Mouse (Mus musculus) liver, embryonic 12.5 days (tissue): ENCODE measurements around the gene Arhgap1. TPM values are rescaled to one million over a fixed set of nuclear protein-coding genes. Genes with fewer than 3 reads are reported as not detected.

Experiments used
- ATAC-seq: fragments of 200-750 bp; cut with Nextera tagmentation; 2 replicates; pipeline ENCODE4 v1.8.0; 2017; ENCODE audit warnings: moderate number of reproducible peaks, mild to moderate bottlenecking, moderate library complexity
- H3K27ac ChIP-seq: fragments of 300-500 bp; sonication (generic); 2 replicates; pipeline ENCODE4 v1.5.1; 2016; ENCODE audit warnings: mild to moderate bottlenecking
- H3K27me3 ChIP-seq: fragments of 300-500 bp; sonication (generic); replicated peaks from 2 replicates; pipeline ENCODE4 v1.6.1; 2016; ENCODE audit warnings: mild to moderate bottlenecking, moderate library complexity
- H3K36me3 ChIP-seq: fragments of 300-500 bp; sonication (generic); 2 replicates; pipeline ENCODE4 v1.6.1; 2016; ENCODE audit warnings: mild to moderate bottlenecking, moderate library complexity
- H3K4me1 ChIP-seq: fragments of 300-500 bp; sonication (generic); 2 replicates; pipeline ENCODE4 v1.6.1; 2016
- H3K4me2 ChIP-seq: fragments of 300-500 bp; sonication (generic); 2 replicates; pipeline ENCODE4 v1.6.1; 2016; ENCODE audit warnings: mild to moderate bottlenecking, moderate library complexity
- H3K4me3 ChIP-seq: fragments of 300-500 bp; sonication (generic); 2 replicates; pipeline ENCODE4 v1.5.1; 2016; ENCODE audit warnings: mild to moderate bottlenecking, moderate library complexity
- H3K9ac ChIP-seq: fragments of 300-500 bp; sonication (generic); 2 replicates; pipeline ENCODE4 v1.6.1; 2016; ENCODE audit warnings: mild to moderate bottlenecking, moderate library complexity
- H3K9me3 ChIP-seq: fragments of 300-500 bp; sonication (generic); replicated peaks from 2 replicates; pipeline ENCODE4 v1.6.1; 2016; ENCODE audit warnings: mild to moderate bottlenecking, moderate library complexity
- WGBS: fragments of 180-500 bp; shearing (Covaris S2); methylation state at CpG from one replicate; pipeline ENCODE4 v1.1.7; 2016; ENCODE audit not compliant: insufficient replicate concordance; 5-methylcytosine and 5-hydroxymethylcytosine counted together
- polyA plus RNA-seq: library from polyadenylated mRNA; unstranded; fragments of >200 nt; fragmentation: Nextera tagmentation; extraction: Ambion mirVana; gene quantifications from 2 replicates; pipeline ENCODE4 v1.2.1, GENCODE M21; 2016

The Arhgap1 gene
- polyA plus RNA-seq, 1 experiment from 2014 or later = 59.8 TPM

- Histone ChIP-seq H3K4me3 (no peak overlapping the region), H3K9ac (no peak overlapping the region), H3K4me2 (no peak overlapping the region), H3K27me3 (no peaks in the 10 kb centered on the region), H3K36me3 (no peaks in the 10 kb centered on the region), H3K9me3 (no peaks in the 10 kb centered on the region), H3K4me1 (peaks cover 13% of the 10 kb centered on the region), H3K27ac (no peak overlapping the region)
- no peak for ATAC-seq
Observed at GRCm38 (mm10) chr2:91706456-91706855, 56.8 kb downstream of the Arhgap1 start.

DNA sequence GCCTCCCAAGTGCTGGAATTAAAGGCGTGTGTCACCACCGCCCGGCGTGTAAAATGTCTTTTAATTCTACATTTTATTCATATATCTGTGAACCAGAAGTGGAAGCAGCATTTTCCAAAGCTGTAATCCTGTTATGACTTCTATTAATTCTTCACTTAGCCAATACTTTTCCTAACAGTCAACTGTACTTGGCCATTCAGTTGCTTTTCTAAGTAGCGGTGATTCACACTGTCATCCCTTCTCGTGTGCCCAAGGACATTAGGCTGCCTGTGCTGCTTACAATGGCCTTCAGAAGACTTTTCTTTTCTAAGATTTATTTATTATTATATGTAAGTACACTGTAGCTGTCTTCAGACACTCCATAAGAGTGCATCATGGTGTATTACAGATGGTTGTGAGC, 58.7 kb downstream of the Arhgap1 start:
- no peaks in the 10 kb centered on the region; the same call in 1 of the 2 replicates for H3K36me3 ChIP-seq
- no peak for ATAC-seq
- H3K9me3 ChIP-seq = no peaks in the 10 kb centered on the region
- no peak overlapping the region for H3K9ac ChIP-seq
- H3K27ac ChIP-seq = no peak overlapping the region
- no peaks in the 10 kb centered on the region for H3K27me3 ChIP-seq
- H3K4me1 ChIP-seq = peaks cover 24% of the 10 kb centered on the region
- H3K4me2 ChIP-seq = no peak overlapping the region
- WGBS = 89% methylated on average over 6 of the region's 6 CpGs
- H3K4me3 ChIP-seq = no peak overlapping the region

GRCm38 (mm10) chr2:91710272-91711234, 60.9 kb downstream of the Arhgap1 start, which contains the start of the genes Atg13 and Harbi1:
Atg13 (minus strand) TSS chr2:91710576.
Harbi1 (plus strand) TSS chr2:91710852.
- H3K9me3 ChIP-seq = no peaks in the 10 kb centered on the region
- peak within 1 kb of the TSS; percentile 97 for H3K4me3 ChIP-seq
- WGBS = under 1% methylated on average over 66 of the region's 66 CpGs
- H3K4me1 ChIP-seq = peaks cover 24% of the 10 kb centered on the region
- H3K36me3 ChIP-seq = peaks cover 3% of the 10 kb centered on the region; the same call in 1 of the 2 replicates
- no peaks in the 10 kb centered on the region for H3K27me3 ChIP-seq
- peak within 1 kb of the TSS; percentile 87 for H3K4me2 ChIP-seq
- peak; percentile 99 for ATAC-seq
- peak within 1 kb of the TSS; percentile 89 for H3K27ac ChIP-seq
- H3K9ac ChIP-seq = peak within 1 kb of the TSS; percentile 83

DNA sequence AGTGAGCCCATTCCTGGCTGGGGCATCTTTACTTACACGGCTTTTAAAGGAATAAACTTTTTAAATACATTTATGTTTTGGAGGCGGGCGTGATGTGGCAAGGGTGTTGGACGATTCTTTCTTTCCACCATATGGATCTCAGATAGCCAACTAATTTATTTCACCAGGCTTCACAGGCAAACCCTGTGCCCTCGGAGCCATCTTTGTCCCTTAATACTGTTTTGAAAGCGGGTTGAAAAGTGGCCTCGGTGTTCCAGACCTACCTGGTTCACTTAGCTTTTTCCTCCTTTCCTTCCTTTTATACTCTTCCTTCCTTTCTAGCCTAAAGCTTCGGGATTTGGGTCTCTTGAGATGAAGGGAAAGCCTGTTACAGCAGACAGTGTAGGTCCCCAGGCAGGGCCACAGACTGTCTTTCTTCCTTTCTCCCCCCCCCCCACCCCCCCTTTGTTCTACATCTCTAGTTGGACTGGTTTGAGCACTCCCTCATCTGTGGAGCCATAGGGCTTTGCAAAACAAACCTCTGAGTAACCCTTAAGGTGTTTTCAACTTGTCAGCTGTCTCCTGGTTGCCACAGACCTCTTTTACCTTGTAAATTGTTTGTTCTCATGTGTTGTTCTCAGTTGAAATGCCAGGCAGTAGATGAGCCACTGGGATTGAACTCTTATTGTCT, 61.7 kb downstream of the Arhgap1 start:
- Histone ChIP-seq H3K4me1 (peaks cover 24% of the 10 kb centered on the region), H3K9ac (peak overlapping the region; percentile 83), H3K36me3 (peaks cover 7% of the 10 kb centered on the region; the same call in 1 of the 2 replicates), H3K4me3 (peak overlapping the region; percentile 97), H3K9me3 (no peaks in the 10 kb centered on the region), H3K27ac (peak overlapping the region; percentile 89), H3K27me3 (no peaks in the 10 kb centered on the region), H3K4me2 (peak overlapping the region; percentile 87)
- ATAC-seq = no peak
- WGBS = 1% methylated on average over 8 of the region's 8 CpGs

DNA sequence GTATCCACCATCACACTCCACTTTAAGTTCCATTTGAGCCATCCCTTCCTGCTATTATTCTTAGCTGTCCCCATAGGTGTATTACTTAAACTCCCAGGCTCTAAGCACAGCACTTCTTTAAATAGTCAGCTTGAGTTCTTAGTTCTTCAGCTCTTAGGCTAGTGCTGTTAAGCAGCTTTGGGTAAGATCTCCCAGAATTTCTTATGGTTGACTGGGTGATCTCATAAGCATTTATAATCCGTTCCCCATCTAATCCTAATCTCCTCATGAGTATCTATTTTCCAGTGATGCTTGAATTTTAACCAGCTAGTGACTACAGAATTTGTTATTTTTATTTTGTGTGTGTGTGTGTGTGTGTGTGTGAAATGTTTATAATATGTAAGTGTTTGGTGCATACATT, 65.3 kb downstream of the Arhgap1 start:
- H3K4me1 ChIP-seq = peaks cover 14% of the 10 kb centered on the region
- no peak overlapping the region for H3K9ac ChIP-seq
- H3K36me3 ChIP-seq = peaks cover 8% of the 10 kb centered on the region; the same call in 1 of the 2 replicates
- H3K27ac ChIP-seq = no peak overlapping the region
- no peak overlapping the region for H3K4me3 ChIP-seq
- ATAC-seq = no peak
- 71% methylated on average over 1 of the region's 1 CpGs for WGBS
- H3K9me3 ChIP-seq = no peaks in the 10 kb centered on the region
- no peaks in the 10 kb centered on the region for H3K27me3 ChIP-seq
- H3K4me2 ChIP-seq = no peak overlapping the region

DNA sequence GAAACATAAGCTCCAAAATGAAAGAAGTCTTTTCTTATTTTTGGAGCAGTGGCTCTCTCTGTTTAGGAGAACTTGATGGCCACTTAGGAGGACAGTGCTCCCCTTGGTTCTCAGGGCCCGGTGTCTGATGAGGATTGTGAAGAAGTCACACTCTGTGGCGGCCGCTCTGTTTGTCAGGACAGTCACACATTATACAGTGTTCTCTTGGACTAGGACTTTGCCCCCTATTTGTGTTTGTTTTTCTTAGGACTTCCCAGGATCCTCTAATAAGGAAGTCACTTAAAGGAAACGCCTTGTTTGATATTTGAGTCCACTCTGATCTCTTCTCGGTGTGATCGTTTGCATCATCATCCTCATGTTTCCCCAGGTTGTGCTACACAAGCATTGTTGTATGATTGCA, 68.6 kb downstream of the Arhgap1 start:
- whole genome bisulfite sequencing = 72% methylated on average over 6 of the region's 6 CpGs
- H3K9ac ChIP-seq = no peak overlapping the region
- no peaks in the 10 kb centered on the region for H3K9me3 ChIP-seq
- no peak overlapping the region for H3K4me3 ChIP-seq
- H3K4me2 ChIP-seq = no peak overlapping the region
- peaks cover 18% of the 10 kb centered on the region for H3K36me3 ChIP-seq
- no peak overlapping the region for H3K27ac ChIP-seq
- H3K4me1 ChIP-seq = no peaks in the 10 kb centered on the region
- no peak for ATAC-seq
- H3K27me3 ChIP-seq = no peaks in the 10 kb centered on the region

Other genes with a start within 250 kb of the Arhgap1 start
- gene 1110051M20Rik, start 205.2 kb upstream of the Arhgap1 start, polyA plus RNA-seq = 9.1 and 10.4 TPM in 2 replicates
- 1.0 and 1.2 TPM in 2 replicates for gene Lrp4, start 192.3 kb upstream of the Arhgap1 start, polyA plus RNA-seq
- gene Ckap5, start 123.1 kb upstream of the Arhgap1 start, polyA plus RNA-seq = 57.7 and 59.1 TPM in 2 replicates
- gene F2, start 13.4 kb upstream of the Arhgap1 start, polyA plus RNA-seq = 121 and 125 TPM in 2 replicates
- gene Zfp408, start 69 bp upstream of the Arhgap1 start, polyA plus RNA-seq = 5.0 and 5.9 TPM in 2 replicates
- gene Atg13, start 60.7 kb downstream of the Arhgap1 start, polyA plus RNA-seq = 12.8 and 14.7 TPM in 2 replicates
- 8.4 and 10.6 TPM in 2 replicates for gene Harbi1, start 61.0 kb downstream of the Arhgap1 start, polyA plus RNA-seq
- gene Ambra1, start 80.3 kb downstream of the Arhgap1 start, polyA plus RNA-seq = 8.7 and 9.0 TPM in 2 replicates